Mouse (Mus musculus): Measurements from ENCODE around the gene Zfp148. TPM values are rescaled to one million over a fixed set of nuclear protein-coding genes. Genes with fewer than 3 reads are reported as not detected.

Zfp148 gene
- total RNA-seq, 2 experiments from 2014 or later: 27.2 to 36.2 TPM

GRCm38 (mm10) chr16:33519916-33520568, 139.4 kb downstream of the Zfp148 start:
- ATAC-seq (replicated peaks; ENCODE audit: poor library complexity, severe bottlenecking): no peak

GRCm38 (mm10) chr16:33522516-33522915, 141.9 kb downstream of the Zfp148 start:
- ATAC-seq (replicated peaks; ENCODE audit: poor library complexity, severe bottlenecking): no peak

GRCm38 (mm10) chr16:33523571-33523970, 142.9 kb downstream of the Zfp148 start:
- no peak for ATAC-seq (replicated peaks; ENCODE audit: poor library complexity, severe bottlenecking)

- peak; percentile 65 for ATAC-seq (replicated peaks; ENCODE audit: poor library complexity, severe bottlenecking)
Observed at GRCm38 (mm10) chr16:33529502-33530454, 149.1 kb downstream of the Zfp148 start.

- ATAC-seq (replicated peaks; ENCODE audit: poor library complexity, severe bottlenecking): no peak
Observed at GRCm38 (mm10) chr16:33531184-33531583, 150.5 kb downstream of the Zfp148 start.

- ATAC-seq (replicated peaks; ENCODE audit: poor library complexity, severe bottlenecking): no peak
Observed at GRCm38 (mm10) chr16:33536456-33536855, 155.8 kb downstream of the Zfp148 start.

- no peak for ATAC-seq (replicated peaks; ENCODE audit: poor library complexity, severe bottlenecking)
Observed at GRCm38 (mm10) chr16:33537499-33538225, 157.0 kb downstream of the Zfp148 start.

GRCm38 (mm10) chr16:33544346-33544745, 163.7 kb downstream of the Zfp148 start:
- no peak for ATAC-seq (replicated peaks; ENCODE audit: poor library complexity, severe bottlenecking)

GRCm38 (mm10) chr16:33545530-33545929, 164.9 kb downstream of the Zfp148 start:
- no peak for ATAC-seq (replicated peaks; ENCODE audit: poor library complexity, severe bottlenecking)

GRCm38 (mm10) chr16:33553689-33554342, 173.2 kb downstream of the Zfp148 start:
- no peak for ATAC-seq (replicated peaks; ENCODE audit: poor library complexity, severe bottlenecking)

Other genes with a start within 250 kb of the Zfp148 start
- gene Osbpl11, start 195.8 kb upstream of the Zfp148 start, total RNA-seq (2014; fragmentation: Nextera tagmentation): 8.0 and 12.8 TPM in 2 replicates
- gene Osbpl11, start 195.8 kb upstream of the Zfp148 start, total RNA-seq (2017): 16.7 and 22.3 TPM in 2 replicates
- gene Snx4, start 129.4 kb upstream of the Zfp148 start, total RNA-seq (2014; fragmentation: Nextera tagmentation): 62.2 and 62.7 TPM in 2 replicates
- gene Snx4, start 129.4 kb upstream of the Zfp148 start, total RNA-seq (2017): 87.8 and 97.8 TPM in 2 replicates
- gene Slc12a8, start 136.5 kb downstream of the Zfp148 start, total RNA-seq (2014; fragmentation: Nextera tagmentation): not detected in 2 replicates
- gene Slc12a8, start 136.5 kb downstream of the Zfp148 start, total RNA-seq (2017): not detected in 2 replicates